Mouse (Mus musculus) kidney, embryonic 15.5 days (tissue): ENCODE measurements around the gene March4. TPM values are rescaled to one million over a fixed set of nuclear protein-coding genes. Genes with fewer than 3 reads are reported as not detected.

Experiments used
- ATAC-seq: fragments of 200-750 bp; cut with Nextera tagmentation; replicated peaks from 2 replicates; pipeline ENCODE4 v1.8.0; 2017; ENCODE audit warnings: moderate TSS enrichment; ENCODE audit not compliant: low FRiP score
- H3K27ac ChIP-seq: fragments of 300-500 bp; sonication (generic); 2 replicates; pipeline ENCODE4 v1.5.1; 2015; ENCODE audit warnings: mild to moderate bottlenecking, inconsistent platforms
- H3K27me3 ChIP-seq: fragments of 300-500 bp; sonication (generic); 2 replicates; pipeline ENCODE4 v1.6.1; 2015; ENCODE audit warnings: inconsistent platforms
- H3K36me3 ChIP-seq: fragments of 300-500 bp; sonication (generic); 2 replicates; pipeline ENCODE4 v1.6.1; 2015; ENCODE audit warnings: inconsistent platforms
- H3K4me1 ChIP-seq: fragments of 300-500 bp; sonication (generic); 2 replicates; pipeline ENCODE4 v1.6.1; 2015; ENCODE audit warnings: inconsistent platforms
- H3K4me2 ChIP-seq: fragments of 300-500 bp; sonication (generic); 2 replicates; pipeline ENCODE4 v1.6.1; 2015; ENCODE audit warnings: moderate library complexity, mild to moderate bottlenecking, inconsistent platforms
- H3K4me3 ChIP-seq: fragments of 300-500 bp; sonication (generic); replicated peaks from 2 replicates; pipeline ENCODE4 v1.5.1; 2015; ENCODE audit warnings: mild to moderate bottlenecking, inconsistent platforms
- H3K9ac ChIP-seq: fragments of 300-500 bp; sonication (generic); 2 replicates; pipeline ENCODE4 v1.6.1; 2015; ENCODE audit warnings: mild to moderate bottlenecking, inconsistent platforms
- H3K9me3 ChIP-seq: fragments of 300-500 bp; sonication (generic); replicated peaks from 2 replicates; pipeline ENCODE4 v1.6.1; 2016; ENCODE audit warnings: inconsistent platforms
- WGBS: fragments of 180-500 bp; shearing (Covaris S2); methylation state at CpG from one replicate; pipeline ENCODE4 v1.1.7; 2015; ENCODE audit warnings: mixed read lengths; 5-methylcytosine and 5-hydroxymethylcytosine counted together
- polyA plus RNA-seq: library from polyadenylated mRNA; unstranded; fragments of >200 nt; fragmentation: Nextera tagmentation; extraction: Ambion mirVana; gene quantifications from 2 replicates; pipeline ENCODE4 v1.2.1, GENCODE M21; 2015

Gene March4
- polyA plus RNA-seq, 1 experiment from 2014 or later: 0.05 TPM

DNA sequence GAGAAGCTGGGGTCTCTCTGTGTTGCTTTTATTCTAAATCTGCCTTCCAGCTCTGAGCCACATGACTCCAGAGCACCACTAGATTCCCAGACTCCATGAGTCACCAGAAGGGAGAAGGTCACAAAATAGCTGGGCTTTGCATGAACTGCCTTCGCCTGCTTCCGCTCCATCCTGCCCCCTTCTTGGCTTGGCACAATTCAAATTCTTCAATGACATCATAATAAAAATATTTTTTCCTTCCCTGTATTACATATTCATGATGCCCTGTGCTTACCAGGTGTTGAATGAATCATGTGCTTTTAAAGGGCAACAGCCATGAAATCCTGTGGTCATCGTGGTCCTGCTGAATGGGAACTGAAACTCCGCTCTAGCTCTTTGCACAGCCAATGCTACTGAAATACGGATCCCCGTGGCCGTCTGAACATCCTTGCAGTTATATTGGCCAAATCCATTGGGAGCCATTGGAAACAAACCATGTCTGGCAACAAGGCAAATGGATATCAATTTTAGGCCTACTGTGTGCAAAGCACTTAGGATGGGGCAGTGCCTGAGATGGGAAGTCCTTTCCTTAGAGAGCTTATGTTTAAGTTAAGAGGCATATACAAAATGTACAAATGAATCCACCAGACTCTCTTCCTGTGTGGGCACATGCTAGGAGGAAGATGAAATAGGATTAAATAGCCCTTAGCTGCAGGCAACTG, 107.5 kb downstream of the March4 start:
- Histone ChIP-seq H3K4me2 (no peak overlapping the region), H3K4me1 (no peaks in the 10 kb centered on the region), H3K9ac (no peak overlapping the region), H3K36me3 (no peaks in the 10 kb centered on the region), H3K4me3 (no peak overlapping the region), H3K27me3 (no peaks in the 10 kb centered on the region), H3K9me3 (no peaks in the 10 kb centered on the region), H3K27ac (no peak overlapping the region)
- WGBS: 89% methylated on average over 7 of the region's 7 CpGs
- no peak for ATAC-seq

DNA sequence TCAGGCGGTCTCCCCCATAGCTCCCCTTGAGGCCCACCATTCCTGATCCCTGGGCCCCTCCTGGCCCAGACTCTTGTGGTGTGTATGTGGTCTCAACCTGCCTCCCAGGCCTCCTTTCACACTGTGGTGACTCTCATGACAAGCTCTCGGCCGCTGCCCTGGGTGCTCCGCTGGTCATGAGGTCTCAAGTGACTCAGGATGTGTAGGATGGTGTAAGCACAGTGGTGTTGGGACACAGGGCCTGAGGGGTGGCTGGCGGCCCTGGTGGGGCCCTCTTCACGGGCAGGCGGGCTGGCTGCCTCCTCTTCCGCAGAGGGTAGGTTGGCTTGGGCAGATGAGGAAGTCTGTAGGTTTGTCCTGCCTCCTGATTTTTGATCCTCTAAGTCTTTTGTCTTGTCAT, 108.2 kb downstream of the March4 start:
- H3K27ac ChIP-seq: no peak overlapping the region
- H3K9ac ChIP-seq: no peak overlapping the region
- no peaks in the 10 kb centered on the region for H3K36me3 ChIP-seq
- H3K4me3 ChIP-seq: no peak overlapping the region
- H3K27me3 ChIP-seq: no peaks in the 10 kb centered on the region
- H3K9me3 ChIP-seq: no peaks in the 10 kb centered on the region
- ATAC-seq: no peak
- 54% methylated on average over 8 of the region's 8 CpGs for WGBS
- H3K4me2 ChIP-seq: no peak overlapping the region
- H3K4me1 ChIP-seq: no peaks in the 10 kb centered on the region

- no peaks in the 10 kb centered on the region for H3K27me3 ChIP-seq
- H3K4me3 ChIP-seq: no peak overlapping the region
- no peaks in the 10 kb centered on the region for H3K4me1 ChIP-seq
- no peaks in the 10 kb centered on the region for H3K9me3 ChIP-seq
- no peak overlapping the region for H3K4me2 ChIP-seq
- no peak overlapping the region for H3K27ac ChIP-seq
- 73% methylated on average over 4 of the region's 4 CpGs for WGBS
- H3K36me3 ChIP-seq: no peaks in the 10 kb centered on the region
- no peak for ATAC-seq
- no peak overlapping the region for H3K9ac ChIP-seq
Measured at GRCm38 (mm10) chr1:72426456-72426855, 110.3 kb downstream of the March4 start.

- no peaks in the 10 kb centered on the region for H3K27me3 ChIP-seq
- ATAC-seq: no peak
- H3K4me1 ChIP-seq: 0 out of 2 replicates have a peak, but pooled peaks cover 9% of the 10 kb centered on the region
- H3K27ac ChIP-seq: no peak overlapping the region
- H3K4me2 ChIP-seq: no peak overlapping the region
- 91% methylated on average over 4 of the region's 4 CpGs for WGBS
- no peak overlapping the region for H3K4me3 ChIP-seq
- no peaks in the 10 kb centered on the region for H3K9me3 ChIP-seq
- H3K9ac ChIP-seq: no peak overlapping the region
- no peaks in the 10 kb centered on the region for H3K36me3 ChIP-seq
Measured at GRCm38 (mm10) chr1:72422121-72422520, 114.6 kb downstream of the March4 start.

GRCm38 (mm10) chr1:72420220-72420619, 116.5 kb downstream of the March4 start:
- Histone ChIP-seq H3K36me3 (no peaks in the 10 kb centered on the region), H3K9me3 (no peaks in the 10 kb centered on the region), H3K4me3 (no peak overlapping the region), H3K4me2 (no peak overlapping the region), H3K27me3 (no peaks in the 10 kb centered on the region), H3K27ac (no peak overlapping the region), H3K4me1 (0 out of 2 replicates have a peak, but pooled peaks cover 9% of the 10 kb centered on the region), H3K9ac (no peak overlapping the region)
- ATAC-seq: no peak; the same call in 1 of the 2 replicates
- WGBS: 43% methylated on average over 2 of the region's 2 CpGs

GRCm38 (mm10) chr1:72418744-72419655, 117.7 kb downstream of the March4 start:
- H3K36me3 ChIP-seq: no peaks in the 10 kb centered on the region
- no peak overlapping the region for H3K27ac ChIP-seq
- peaks cover 15% of the 10 kb centered on the region for H3K4me1 ChIP-seq
- no peaks in the 10 kb centered on the region for H3K9me3 ChIP-seq
- ATAC-seq: no peak
- H3K4me3 ChIP-seq: no peak overlapping the region
- H3K27me3 ChIP-seq: no peaks in the 10 kb centered on the region
- H3K9ac ChIP-seq: no peak overlapping the region
- H3K4me2 ChIP-seq: no peak overlapping the region
- WGBS: 74% methylated on average over 8 of the region's 8 CpGs

- Histone ChIP-seq H3K27ac (no peak overlapping the region), H3K36me3 (no peaks in the 10 kb centered on the region), H3K4me1 (peaks cover 11% of the 10 kb centered on the region), H3K9ac (no peak overlapping the region), H3K4me2 (no peak overlapping the region), H3K27me3 (no peaks in the 10 kb centered on the region), H3K4me3 (no peak overlapping the region), H3K9me3 (no peaks in the 10 kb centered on the region)
- no peak for ATAC-seq
- 48% methylated on average over 8 of the region's 8 CpGs for WGBS
Measured at GRCm38 (mm10) chr1:72414561-72415253, 122.0 kb downstream of the March4 start.

- WGBS: 56% methylated on average over 8 of the region's 8 CpGs
- ATAC-seq: no peak
- no peaks in the 10 kb centered on the region for H3K36me3 ChIP-seq
Measured at GRCm38 (mm10) chr1:72414133-72414532, 122.6 kb downstream of the March4 start.

DNA sequence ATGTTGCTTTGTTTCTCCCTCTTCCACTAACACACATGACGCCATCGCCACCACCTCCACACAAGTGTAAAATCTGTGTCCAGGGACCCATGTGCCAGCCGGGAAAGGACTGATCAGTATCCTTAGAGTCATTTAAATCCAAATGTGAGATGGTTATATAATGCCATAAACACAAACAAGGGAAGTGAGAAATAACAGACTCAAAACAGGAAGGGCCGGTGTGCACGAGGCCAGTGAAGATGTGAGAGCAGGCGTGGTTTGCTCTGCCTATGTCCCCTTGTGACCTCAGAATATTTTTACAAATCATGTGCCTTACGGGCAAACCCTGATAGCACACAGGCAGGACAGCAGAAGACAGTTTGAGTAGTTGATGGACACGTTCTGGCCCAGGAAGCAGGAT, 123.5 kb downstream of the March4 start:
- no peaks in the 10 kb centered on the region for H3K36me3 ChIP-seq
- peaks cover 7% of the 10 kb centered on the region for H3K4me1 ChIP-seq
- H3K9ac ChIP-seq: no peak overlapping the region
- H3K9me3 ChIP-seq: no peaks in the 10 kb centered on the region
- no peak for ATAC-seq
- no peak overlapping the region for H3K27ac ChIP-seq
- no peak overlapping the region for H3K4me2 ChIP-seq
- 84% methylated on average over 8 of the region's 8 CpGs for WGBS
- H3K27me3 ChIP-seq: no peaks in the 10 kb centered on the region
- no peak overlapping the region for H3K4me3 ChIP-seq

More at GRCm38 (mm10) chr1:72414133-72414532, 122.6 kb downstream of the March4 start:
- no peak overlapping the region for H3K9ac ChIP-seq
- H3K4me2 ChIP-seq: no peak overlapping the region
- H3K27me3 ChIP-seq: no peaks in the 10 kb centered on the region
- no peak overlapping the region for H3K27ac ChIP-seq
- peaks cover 9% of the 10 kb centered on the region for H3K4me1 ChIP-seq
- no peaks in the 10 kb centered on the region for H3K9me3 ChIP-seq
- H3K4me3 ChIP-seq: no peak overlapping the region

DNA sequence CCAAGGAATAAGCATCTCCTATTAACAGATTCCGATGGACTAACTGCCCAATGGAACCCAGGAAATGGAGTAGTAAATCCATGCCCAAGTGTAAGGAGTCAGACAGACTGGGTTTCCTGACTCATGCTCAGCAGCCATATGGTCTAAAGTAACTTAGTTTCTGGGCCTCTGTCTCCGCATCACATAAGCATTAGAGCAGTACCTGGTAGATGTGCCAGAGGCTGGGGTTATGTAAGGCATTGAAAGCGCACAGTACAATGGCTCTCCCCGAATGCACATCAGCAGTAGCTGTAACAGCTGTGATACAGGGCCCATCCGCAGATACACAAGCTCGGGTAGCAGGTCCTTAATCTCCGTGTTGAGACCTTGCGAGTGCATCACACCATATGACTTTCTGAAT, 125.6 kb downstream of the March4 start:
- H3K27me3 ChIP-seq: no peaks in the 10 kb centered on the region
- no peaks in the 10 kb centered on the region for H3K9me3 ChIP-seq
- no peaks in the 10 kb centered on the region for H3K36me3 ChIP-seq
- H3K27ac ChIP-seq: no peak overlapping the region
- no peak overlapping the region for H3K9ac ChIP-seq
- H3K4me2 ChIP-seq: no peak overlapping the region
- peaks cover 12% of the 10 kb centered on the region for H3K4me1 ChIP-seq
- H3K4me3 ChIP-seq: no peak overlapping the region
- ATAC-seq: no peak
- 93% methylated on average over 8 of the region's 8 CpGs for WGBS

GRCm38 (mm10) chr1:72409936-72410335, 126.8 kb downstream of the March4 start:
- no peak for ATAC-seq

More at GRCm38 (mm10) chr1:72409936-72410335, 126.8 kb downstream of the March4 start:
- Histone ChIP-seq H3K4me1 (peaks cover 13% of the 10 kb centered on the region), H3K36me3 (no peaks in the 10 kb centered on the region), H3K27ac (no peak overlapping the region), H3K4me2 (no peak overlapping the region), H3K27me3 (no peaks in the 10 kb centered on the region), H3K9me3 (no peaks in the 10 kb centered on the region), H3K9ac (no peak overlapping the region), H3K4me3 (no peak overlapping the region)
- 63% methylated on average over 5 of the region's 5 CpGs for WGBS
